22 mouse cellular contexts compared by ENCODE assay signal in genomic region chr5:123320136-123320535, GRCm38 (mm10). TPM values are rescaled to one million over a fixed set of nuclear protein-coding genes. Genes with fewer than 3 reads are reported as not detected.
DNase-seq lines count a peak whose midpoint lies in the region; ATAC-seq and TF ChIP-seq lines count a peak whose summit lies in the region.
"Had no signal": no experiment of that assay in that cellular context is flagged by ENCODE, and none has a peak within 500 bp of the region (broad histone marks: within the 10 kb centered on the region; RNA-seq: fewer than 3 reads in every experiment).

No protein-coding gene starts in this region.

- TF ChIP-seq POLR2A in CH12.LX (IDR thresholded peaks at IDR 0.05; ENCODE audit: low read depth, low read length) = no peak

- H3K4me3 ChIP-seq in gastrocnemius, adult 2 months = no peak overlapping the region
- no peak overlapping the region for H3K4me3 ChIP-seq in liver, embryonic 14.5 days (ENCODE audit: insufficient read depth in 1 of 2, low read depth in 2 of 2, low read length in 2 of 2)
- no peak overlapping the region for H3K4me3 ChIP-seq in liver, embryonic 11.5 days (ENCODE audit: low read depth, low read length)
- H3K4me3 ChIP-seq in CH12.LX (replicated peaks in 1 of 3; ENCODE audit: low read depth in 2 of 3, low read length in 2 of 3, poor library complexity in 1 of 3) = no peak overlapping the region
- H3K4me3 ChIP-seq: embryonic facial prominence, embryonic 10.5 days; limb, embryonic 12.5 days; liver, embryonic 15.5 days; midbrain, embryonic 15.5 days had no signal

- H3K4me1 ChIP-seq in liver, embryonic 14.5 days (replicated peaks; ENCODE audit: control insufficient read depth in 2 of 2, insufficient read depth in 2 of 2, low read length in 1 of 2) = no peaks in the 10 kb centered on the region; a peak in 1 of 4 replicates
- H3K4me1 ChIP-seq in liver, embryonic 11.5 days (replicated peaks; ENCODE audit: control insufficient read depth, insufficient read depth, low read length) = peaks cover 2% of the 10 kb centered on the region; the same call in 1 of the 2 replicates
- H3K4me1 ChIP-seq in CH12.LX (ENCODE audit: control insufficient read depth in 1 of 2, insufficient read depth in 2 of 2) = peaks cover 5 to 26% of the 10 kb centered on the region in 2 experiments; a peak in 3 of 4 replicates

- dilution Hi-C loops in CH12.LX (cut with MboI; ENCODE audit: extremely low pct_ligation_motif_present, extremely low pct_unique_long_range_greater_than_20kb, low sequenced_read_pairs) = no loop called here

- no peak overlapping the region for H3K27ac ChIP-seq in gastrocnemius, adult 2 months
- H3K27ac ChIP-seq in liver, embryonic 14.5 days = no peak overlapping the region
- no peak overlapping the region for H3K27ac ChIP-seq in liver, embryonic 11.5 days (ENCODE audit: low read depth, low read length)
- no peak overlapping the region for H3K27ac ChIP-seq in CH12.LX (ENCODE audit: insufficient read depth, low read depth)
- H3K27ac ChIP-seq: embryonic facial prominence, embryonic 10.5 days; limb, embryonic 12.5 days; liver, embryonic 15.5 days; midbrain, embryonic 15.5 days had no signal

- intact Hi-C loops in gastrocnemius, adult 2 months (cut with DNase I) = no loop called here
- intact Hi-C loops in left cerebral cortex, postnatal 10 days (cut with DNase I) = no loop called here

- no peak for DNase-seq in gastrocnemius, adult 2 months
- DNase-seq in gastrocnemius, postnatal 25 days = no peak
- no peak for DNase-seq in liver, embryonic 14.5 days (ENCODE audit: low read depth in 3 of 3, low spot score in 3 of 3)
- no peak for DNase-seq in liver, embryonic 11.5 days (ENCODE audit: low spot score)
- DNase-seq in CH12.LX (ENCODE audit: extremely low read depth) (no peak), MN1 (ENCODE audit: low spot score) (no peak)
- peak; percentile 31 for DNase-seq in naive thymus-derived CD4-positive, alpha-beta T cell, adult 2 months (ENCODE audit: low read depth)
- DNase-seq in left cerebral cortex, postnatal 10 days (ENCODE audit: extremely low spot score in 1 of 2, low spot score in 2 of 2) = no peak
- DNase-seq: cerebellum, adult 18-20 months; cerebellum, postnatal 25 days; gastrocnemius, postnatal 10 days; heart, adult 18-20 months; heart, postnatal 4 days; kidney, adult 8-10 months; lung, postnatal 36 days; thymus, postnatal 14 days had no signal

- H3K36me3 ChIP-seq in liver, embryonic 14.5 days (replicated peaks; ENCODE audit: control insufficient read depth, insufficient read depth, low read depth) = no peaks in the 10 kb centered on the region
- H3K36me3 ChIP-seq in liver, embryonic 11.5 days (ENCODE audit: control insufficient read depth, insufficient read depth, low read length) = no peaks in the 10 kb centered on the region
- H3K36me3 ChIP-seq in CH12.LX (replicated peaks in 1 of 2; ENCODE audit: control insufficient read depth in 1 of 2, insufficient read depth in 1 of 2, low read length in 1 of 2) = no peaks in the 10 kb centered on the region
- H3K36me3 ChIP-seq: embryonic facial prominence, embryonic 10.5 days; G1E; limb, embryonic 12.5 days; liver, embryonic 15.5 days; midbrain, embryonic 15.5 days had no signal

- H3K27me3 ChIP-seq in liver, embryonic 14.5 days (ENCODE audit: control insufficient read depth, insufficient read depth, low read length) = no peaks in the 10 kb centered on the region
- no peaks in the 10 kb centered on the region for H3K27me3 ChIP-seq in liver, embryonic 11.5 days (replicated peaks; ENCODE audit: control insufficient read depth, insufficient read depth, low read length)
- H3K27me3 ChIP-seq in CH12.LX (replicated peaks) = peaks cover 4% of the 10 kb centered on the region
- H3K27me3 ChIP-seq: limb, embryonic 12.5 days; liver, embryonic 15.5 days; midbrain, embryonic 15.5 days had no signal

- in situ Hi-C loops in CH12.LX (cut with MboI; ENCODE audit: low pct_ligation_motif_present, low pct_unique_long_range_greater_than_20kb, low sequenced_read_pairs) = no loop called here

- H3K4me2 ChIP-seq in liver, embryonic 14.5 days (ENCODE audit: low read depth) = no peak overlapping the region
- H3K4me2 ChIP-seq in liver, embryonic 11.5 days = no peak overlapping the region
- H3K4me2 ChIP-seq in CH12.LX (ENCODE audit: insufficient read depth, low read depth, poor library complexity, severe bottlenecking) = no peak overlapping the region
- H3K4me2 ChIP-seq: limb, embryonic 12.5 days; liver, embryonic 15.5 days; midbrain, embryonic 15.5 days had no signal

- no peak for TF ChIP-seq EP300 in liver, embryonic 14.5 days (IDR thresholded peaks at IDR 0.05; ENCODE audit: low read depth)
- TF ChIP-seq EP300 in CH12.LX (IDR thresholded peaks at IDR 0.05; ENCODE audit: low read length) = no peak

- peak; percentile 23; the same call in 1 of the 2 replicates for TF ChIP-seq CTCF in gastrocnemius, adult 2 months (IDR thresholded peaks at IDR 0.05)
- peak; percentile 15; the same call in 1 of the 2 replicates for TF ChIP-seq CTCF in liver, embryonic 14.5 days (IDR thresholded peaks at IDR 0.05; ENCODE audit: low read depth)
- TF ChIP-seq CTCF in CH12.LX (conservative IDR thresholded peaks at IDR 0.05 in 1 of 2, IDR thresholded peaks at IDR 0.05 in 1 of 2; ENCODE audit: low read depth in 2 of 2, low read length in 2 of 2) = peak; percentile 12 to 34; a peak in 2 of 4 replicates

- WGBS in liver, embryonic 14.5 days (ENCODE audit: insufficient replicate concordance) = 91% methylated on average over 3 of the region's 3 CpGs
- WGBS in liver, embryonic 11.5 days = 92% methylated on average over 3 of the region's 3 CpGs

- no peak overlapping the region for H3K9ac ChIP-seq in liver, embryonic 14.5 days (replicated peaks)
- H3K9ac ChIP-seq in liver, embryonic 11.5 days (ENCODE audit: low read depth, low read length) = no peak overlapping the region
- H3K9ac ChIP-seq in CH12.LX (ENCODE audit: insufficient read depth, low read depth) = no peak overlapping the region
- H3K9ac ChIP-seq: limb, embryonic 12.5 days; liver, embryonic 15.5 days; midbrain, embryonic 15.5 days had no signal

- no peaks in the 10 kb centered on the region for H3K9me3 ChIP-seq in liver, embryonic 14.5 days (ENCODE audit: control insufficient read depth, low read length)
- no peaks in the 10 kb centered on the region for H3K9me3 ChIP-seq in liver, embryonic 11.5 days (ENCODE audit: control insufficient read depth, low read length)
- peaks cover 7% of the 10 kb centered on the region for H3K9me3 ChIP-seq in CH12.LX (replicated peaks; ENCODE audit: low read length)
- H3K9me3 ChIP-seq: embryonic facial prominence, embryonic 10.5 days; limb, embryonic 12.5 days; liver, embryonic 15.5 days; midbrain, embryonic 15.5 days had no signal

- no peak for ATAC-seq in liver, embryonic 14.5 days (ENCODE audit: insufficient read depth)
- ATAC-seq in liver, embryonic 11.5 days (replicated peaks; ENCODE audit: low FRiP score) = no peak
- ATAC-seq: hindbrain, embryonic 16.5 days; midbrain, embryonic 15.5 days had no signal

- no peaks in the 10 kb centered on the region for H3K79me2 ChIP-seq in CH12.LX (replicated peaks; ENCODE audit: control insufficient read depth, extremely low read depth, insufficient read depth, poor library complexity, severe bottlenecking)

- TF ChIP-seq RAD21 in CH12.LX (IDR thresholded peaks at IDR 0.05; ENCODE audit: low read depth, low read length) = no peak; the same call in none of the 2 replicates

TF ChIP-seq in CH12.LX, 34 proteins besides CTCF, POLR2A, EP300 and RAD21:
- TF ChIP-seq CHD1 (IDR thresholded peaks at IDR 0.05; ENCODE audit: low read depth, low read length) (no peak), POLR2AphosphoS2 (IDR thresholded peaks at IDR 0.05; ENCODE audit: low read depth, low read length) (no peak), USF1 (IDR thresholded peaks at IDR 0.05; ENCODE audit: low read depth, low read length) (no peak), ZC3H11A (IDR thresholded peaks at IDR 0.05; ENCODE audit: low read depth, low read length) (no peak), JUND (conservative IDR thresholded peaks at IDR 0.05; ENCODE audit: low read depth, low read length) (no peak), USF2 (conservative IDR thresholded peaks at IDR 0.05; ENCODE audit: low read depth, low read length) (no peak), MAX (IDR thresholded peaks at IDR 0.05; ENCODE audit: low read length) (no peak), SIN3A (IDR thresholded peaks at IDR 0.05; ENCODE audit: low read length) (no peak), ELF1 (IDR thresholded peaks at IDR 0.05; ENCODE audit: low read depth, low read length) (no peak), TCF12 (IDR thresholded peaks at IDR 0.05; ENCODE audit: low read depth, low read length) (no peak), IRF4 (IDR thresholded peaks at IDR 0.05; ENCODE audit: low read depth, low read length) (no peak), MXI1 (IDR thresholded peaks at IDR 0.05; ENCODE audit: low read depth, low read length) (no peak)
TF ChIP-seq in CH12.LX: peak in this region for 0.

RNA-seq across cellular contexts. Expression of gene Bcl7a, which starts 23.5 kb away (rescaled TPM):
- total RNA-seq in gastrocnemius, adult 2 months (2021) = 10 to 100 TPM in 1 of 2 experiments, 1 to 10 TPM in 1; 4.9 to 10.7 TPM
- 1 to 10 TPM; 8.4 to 8.6 TPM for total RNA-seq in gastrocnemius, postnatal 25 days (2021)
- 5.0 and 5.6 TPM in 2 replicates for polyA plus RNA-seq in liver, embryonic 14.5 days (2012; rRNA removed)
- polyA plus RNA-seq in liver, embryonic 14.5 days (2014; fragmentation: Nextera tagmentation; extraction: Ambion mirVana) = 4.6 and 4.9 TPM in 2 replicates
- 18.2 and 21.1 TPM in 2 replicates for polyA plus RNA-seq in liver, embryonic 11.5 days (2014; fragmentation: Nextera tagmentation; extraction: Ambion mirVana)
- total RNA-seq in CH12.LX (2012; rRNA removed) (3.6 and 4.3 TPM in 2 replicates), CH12.LX (2014; rRNA removed) (1.9 and 2.3 TPM in 2 replicates)
- 6.3 and 7.2 TPM in 2 replicates for polyA plus RNA-seq in CH12.LX (2012; ENCODE audit: insufficient read length, low read depth)
- 10 to 100 TPM; 81.4 to 83.3 TPM for total RNA-seq in left cerebral cortex, postnatal 10 days (2021)

Comparison
In these comparisons a context has a peak if more than half of its experiments do, and no peak if none do; other contexts are left out.
1. RNA of gene Bcl7a, which starts 23.5 kb away (total RNA-seq): 81.4 to 83.3 TPM in left cerebral cortex, postnatal 10 days; 4.9 to 10.7 TPM in gastrocnemius, adult 2 months, 8.4 to 8.6 TPM in gastrocnemius, postnatal 25 days and 1.9 to 4.3 TPM in CH12.LX; every median in the first group is over 4 times any median in the second.
2. Peak in every context shown above with its lines, with median percentiles within 50 percentile points of each other: CTCF ChIP-seq.